Mouse (Mus musculus) embryonic facial prominence, embryonic 14.5 days (tissue): ENCODE measurements at regions not wholly inside any gene's neighbourhood (a gene's known extent, or its start where the extent isn't known, plus 50 kb on each side); places are given as distances from the start of the nearest gene placed in this dataset.

Source experiments
- ATAC-seq: fragments of 200-750 bp; cut with Nextera tagmentation; 2 replicates; pipeline ENCODE4 v1.8.0; 2017; ENCODE audit warnings: low read depth, moderate number of reproducible peaks, moderate TSS enrichment
- DNase-seq: peaks from one replicate; pipeline ENCODE4 v3.0.0-alpha.2; 2015; ENCODE audit warnings: low spot score
- H3K27ac ChIP-seq: fragments of 300-500 bp; sonication (generic); replicated peaks from 2 replicates; pipeline ENCODE4 v1.5.1; 2014; ENCODE audit warnings: low read depth, mild to moderate bottlenecking, low read length, moderate library complexity
- H3K27me3 ChIP-seq: fragments of 300-500 bp; sonication (generic); replicated peaks from 2 replicates; pipeline ENCODE4 v1.6.1; 2014; ENCODE audit warnings: low read length; ENCODE audit not compliant: control insufficient read depth, insufficient read depth
- H3K36me3 ChIP-seq: fragments of 300-500 bp; sonication (generic); 2 replicates; pipeline ENCODE4 v1.6.1; 2014; ENCODE audit warnings: low read length, mixed read lengths; ENCODE audit not compliant: control insufficient read depth, insufficient read depth
- H3K4me1 ChIP-seq: fragments of 300-500 bp; sonication (generic); 2 replicates; pipeline ENCODE4 v1.6.1; 2014; ENCODE audit warnings: antibody characterized with exemption, low read length; ENCODE audit not compliant: control insufficient read depth, insufficient read depth
- H3K4me2 ChIP-seq: fragments of 300-500 bp; sonication (generic); 2 replicates; pipeline ENCODE4 v1.6.1; 2014; ENCODE audit warnings: low read depth, mild to moderate bottlenecking, low read length, moderate library complexity, mixed read lengths
- H3K4me3 ChIP-seq: fragments of 300-500 bp; sonication (generic); 2 replicates; pipeline ENCODE4 v1.5.1; 2014; ENCODE audit warnings: low read depth, mild to moderate bottlenecking, low read length
- H3K9ac ChIP-seq: fragments of 300-500 bp; sonication (generic); 2 replicates; pipeline ENCODE4 v1.6.1; 2014; ENCODE audit warnings: low read depth, mild to moderate bottlenecking, low read length, moderate library complexity, mixed read lengths
- H3K9me3 ChIP-seq: fragments of 300-500 bp; sonication (generic); 2 replicates; pipeline ENCODE4 v1.6.1; 2016; ENCODE audit warnings: low read length; ENCODE audit not compliant: control insufficient read depth
- WGBS: fragments of 180-500 bp; shearing (Covaris S2); extraction: QIAGEN DNeasy Blood & Tissue Kit; methylation state at CpG from one replicate; pipeline ENCODE4 v1.1.7; 2014; 5-methylcytosine and 5-hydroxymethylcytosine counted together

DNA sequence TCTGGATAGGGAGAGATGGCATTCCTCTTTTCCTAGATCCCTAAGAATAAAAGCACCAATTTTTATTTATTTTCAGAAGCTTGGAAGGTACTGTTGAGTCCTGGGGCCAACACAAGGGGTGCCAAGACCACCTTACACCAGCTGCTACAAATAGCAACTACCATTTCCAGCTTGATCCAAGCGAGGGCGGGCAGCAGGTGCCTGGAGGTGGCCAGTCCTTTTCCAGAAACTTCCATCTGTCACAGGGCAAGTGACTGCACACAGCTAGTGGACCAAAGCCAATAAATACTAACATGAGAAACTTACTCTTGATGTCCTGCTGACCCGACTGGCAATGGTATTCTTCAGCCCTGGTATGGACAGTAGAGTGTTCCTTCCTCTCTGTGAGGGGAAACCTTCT lies 80.0 kb upstream of the Tmc1 start:
- Histone ChIP-seq H3K4me1 (peaks cover 7% of the 10 kb centered on the region), H3K4me2 (no peak overlapping the region), H3K4me3 (no peak overlapping the region), H3K27ac (no peak overlapping the region), H3K9me3 (no peaks in the 10 kb centered on the region), H3K9ac (no peak overlapping the region), H3K36me3 (no peaks in the 10 kb centered on the region), H3K27me3 (no peaks in the 10 kb centered on the region)
- DNase-seq (no peak), ATAC-seq (no peak)
- 81% methylated on average over 3 of the region's 3 CpGs for WGBS

DNA sequence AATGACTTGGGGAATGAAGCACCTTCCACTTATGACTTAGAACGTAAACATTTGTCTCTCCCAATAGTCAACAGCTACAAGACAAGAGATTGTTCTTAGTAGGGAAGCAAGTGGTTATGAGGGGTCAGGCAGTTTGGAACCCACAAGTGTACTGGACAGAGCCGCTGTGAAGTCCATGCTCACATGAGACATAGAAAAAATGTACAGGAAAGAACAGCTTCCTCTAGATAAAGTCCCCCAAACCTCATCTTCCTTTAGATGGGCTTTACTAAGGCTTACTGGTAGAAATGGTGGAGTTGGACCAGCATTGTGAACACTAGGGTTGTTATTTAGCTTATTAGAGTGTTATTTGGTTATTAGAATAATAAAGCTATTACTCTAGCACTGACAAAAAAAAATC lies 78.6 kb upstream of the Tmc1 start:
- WGBS = 92% methylated on average over 2 of the region's 2 CpGs
- H3K27ac ChIP-seq = no peak overlapping the region
- H3K9ac ChIP-seq = no peak overlapping the region
- no peaks in the 10 kb centered on the region for H3K9me3 ChIP-seq
- H3K4me3 ChIP-seq = no peak overlapping the region
- DNase-seq = no peak
- H3K4me1 ChIP-seq = peaks cover 7% of the 10 kb centered on the region
- H3K4me2 ChIP-seq = no peak overlapping the region
- no peaks in the 10 kb centered on the region for H3K27me3 ChIP-seq
- no peak for ATAC-seq
- H3K36me3 ChIP-seq = no peaks in the 10 kb centered on the region

GRCm38 (mm10) chr19:21031768-21032308 lies 77.8 kb upstream of the Tmc1 start:
- H3K4me3 ChIP-seq = no peak overlapping the region
- DNase-seq (no peak), ATAC-seq (no peak)
- no peaks in the 10 kb centered on the region for H3K36me3 ChIP-seq
- 81% methylated on average over 4 of the region's 4 CpGs for WGBS
- no peak overlapping the region for H3K4me2 ChIP-seq
- H3K4me1 ChIP-seq = peaks cover 5% of the 10 kb centered on the region
- no peak overlapping the region for H3K27ac ChIP-seq
- H3K9me3 ChIP-seq = no peaks in the 10 kb centered on the region
- H3K9ac ChIP-seq = no peak overlapping the region
- no peaks in the 10 kb centered on the region for H3K27me3 ChIP-seq

GRCm38 (mm10) chr19:21030971-21031370 lies 77.0 kb upstream of the Tmc1 start:
- H3K36me3 ChIP-seq = no peaks in the 10 kb centered on the region
- H3K9ac ChIP-seq = no peak overlapping the region
- no peak overlapping the region for H3K27ac ChIP-seq
- no peak for DNase-seq
- H3K4me3 ChIP-seq = no peak overlapping the region
- H3K4me2 ChIP-seq = no peak overlapping the region
- WGBS = 76% methylated on average over 5 of the region's 5 CpGs
- no peaks in the 10 kb centered on the region for H3K4me1 ChIP-seq
- no peaks in the 10 kb centered on the region for H3K9me3 ChIP-seq
- no peaks in the 10 kb centered on the region for H3K27me3 ChIP-seq
- no peak for ATAC-seq

- Histone ChIP-seq H3K4me1 (no peaks in the 10 kb centered on the region), H3K4me3 (no peak overlapping the region), H3K36me3 (no peaks in the 10 kb centered on the region), H3K27me3 (no peaks in the 10 kb centered on the region), H3K9me3 (no peaks in the 10 kb centered on the region), H3K4me2 (no peak overlapping the region), H3K9ac (no peak overlapping the region), H3K27ac (no peak overlapping the region)
- ATAC-seq (no peak), DNase-seq (no peak)
- WGBS = 91% methylated on average over 3 of the region's 3 CpGs
Observed at GRCm38 (mm10) chr19:21028981-21029380, 75.0 kb upstream of the Tmc1 start.

DNA sequence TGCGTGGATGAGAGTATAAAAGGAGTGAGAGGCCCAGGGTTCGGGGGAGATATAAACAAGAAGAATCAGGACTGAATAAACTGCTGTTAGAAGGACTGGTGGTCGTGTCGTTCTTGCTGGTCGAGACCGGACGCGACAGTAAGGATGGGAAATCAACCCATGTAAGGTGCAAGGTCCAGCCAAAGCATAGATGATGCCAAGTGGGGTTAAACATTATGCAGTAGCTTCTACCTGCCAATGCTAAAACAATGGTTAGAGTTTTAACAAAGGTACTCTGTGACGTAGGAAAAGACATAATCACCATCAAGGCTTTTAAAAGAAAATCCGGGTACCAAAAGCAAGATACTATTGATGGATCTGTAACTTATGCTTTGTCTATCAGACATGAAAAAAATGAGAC lies 58.4 kb upstream of the Tmc1 start:
- Histone ChIP-seq H3K27me3 (no peaks in the 10 kb centered on the region), H3K27ac (no peak overlapping the region), H3K4me2 (no peak overlapping the region), H3K4me1 (no peaks in the 10 kb centered on the region), H3K9ac (no peak overlapping the region), H3K4me3 (no peak overlapping the region), H3K9me3 (no peaks in the 10 kb centered on the region), H3K36me3 (no peaks in the 10 kb centered on the region)
- ATAC-seq (no peak), DNase-seq (no peak)
- WGBS = 91% methylated on average over 8 of the region's 10 CpGs

DNA sequence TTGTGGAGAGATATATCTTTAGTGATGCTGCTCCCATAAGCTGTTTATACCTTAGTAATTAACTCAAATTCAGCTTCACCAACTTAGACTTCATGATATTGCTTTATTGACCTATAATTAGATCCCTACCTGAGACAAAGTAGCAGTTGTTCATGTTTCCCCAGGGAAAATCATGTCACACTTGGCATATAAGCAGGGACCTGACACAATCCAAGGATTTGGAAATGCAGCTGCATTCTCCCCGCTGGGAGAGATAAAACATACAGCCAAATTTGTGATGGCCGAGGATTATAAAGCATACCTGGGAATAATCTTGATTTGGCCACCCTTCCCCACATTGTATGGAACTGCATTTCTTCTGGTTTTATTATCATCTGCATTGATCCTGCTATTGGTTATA lies 55.6 kb upstream of the Tmc1 start:
- H3K27me3 ChIP-seq = no peaks in the 10 kb centered on the region
- H3K4me3 ChIP-seq = no peak overlapping the region
- no peaks in the 10 kb centered on the region for H3K9me3 ChIP-seq
- 88% methylated on average over 2 of the region's 2 CpGs for WGBS
- no peaks in the 10 kb centered on the region for H3K4me1 ChIP-seq
- H3K9ac ChIP-seq = no peak overlapping the region
- DNase-seq (no peak), ATAC-seq (no peak)
- no peak overlapping the region for H3K4me2 ChIP-seq
- H3K36me3 ChIP-seq = no peaks in the 10 kb centered on the region
- H3K27ac ChIP-seq = no peak overlapping the region

- Histone ChIP-seq H3K27me3 (no peaks in the 10 kb centered on the region), H3K9ac (no peak overlapping the region), H3K36me3 (no peaks in the 10 kb centered on the region), H3K9me3 (no peaks in the 10 kb centered on the region), H3K27ac (no peak overlapping the region), H3K4me2 (no peak overlapping the region), H3K4me1 (no peaks in the 10 kb centered on the region), H3K4me3 (no peak overlapping the region)
- DNase-seq (no peak), ATAC-seq (no peak)
- WGBS = 83% methylated on average over 2 of the region's 2 CpGs
Observed at GRCm38 (mm10) chr19:21004411-21004810, 50.4 kb upstream of the Tmc1 start.
